31 mouse cellular contexts compared by ENCODE assay signal in genomic region chr1:163560276-163560943, GRCm38 (mm10).
DNase-seq lines count a peak whose midpoint lies in the region; ATAC-seq and TF ChIP-seq lines count a peak whose summit lies in the region.
"Had no signal": no experiment of that assay in that cellular context is flagged by ENCODE, and none has a peak within 500 bp of the region (broad histone marks: within the 10 kb centered on the region; RNA-seq: fewer than 3 reads in every experiment).

No protein-coding gene starts in this region.

- no peaks in the 10 kb centered on the region for H3K79me2 ChIP-seq in myocyte (ENCODE audit: control insufficient read depth, insufficient read depth)

- H3K4me1 ChIP-seq in forebrain, embryonic 14.5 days (ENCODE audit: control insufficient read depth, insufficient read depth, low read length), result no peaks in the 10 kb centered on the region
- no peaks in the 10 kb centered on the region for H3K4me1 ChIP-seq in forebrain, embryonic 10.5 days
- H3K4me1 ChIP-seq: embryonic facial prominence, embryonic 12.5 days; heart, embryonic 15.5 days; limb, embryonic 10.5 days; limb, embryonic 15.5 days; neural tube, embryonic 15.5 days had no signal

- H3K9ac ChIP-seq in forebrain, embryonic 14.5 days (ENCODE audit: low read length), result no peak overlapping the region
- H3K9ac ChIP-seq: embryonic facial prominence, embryonic 12.5 days; heart, embryonic 15.5 days; hindbrain, embryonic 14.5 days; limb, embryonic 15.5 days; liver, embryonic 14.5 days; neural tube, embryonic 15.5 days had no signal

- H3K27ac ChIP-seq in forebrain, embryonic 14.5 days (ENCODE audit: low read depth, low read length), result no peak overlapping the region
- H3K27ac ChIP-seq in forebrain, embryonic 10.5 days, result no peak overlapping the region
- H3K27ac ChIP-seq: embryonic facial prominence, embryonic 12.5 days; heart, adult 2 months; heart, embryonic 15.5 days; hindbrain, embryonic 14.5 days; limb, embryonic 10.5 days; limb, embryonic 15.5 days; liver, embryonic 14.5 days; macrophage; neural tube, embryonic 15.5 days had no signal

- no peaks in the 10 kb centered on the region for H3K27me3 ChIP-seq in forebrain, embryonic 14.5 days (replicated peaks; ENCODE audit: control insufficient read depth, insufficient read depth, low read length)
- no peaks in the 10 kb centered on the region for H3K27me3 ChIP-seq in forebrain, embryonic 10.5 days (ENCODE audit: poor library complexity, severe bottlenecking)
- H3K27me3 ChIP-seq in myocyte (ENCODE audit: control insufficient read depth, insufficient read depth, insufficient read length), result no peaks in the 10 kb centered on the region
- H3K27me3 ChIP-seq: embryonic facial prominence, embryonic 12.5 days; heart, embryonic 15.5 days; limb, embryonic 15.5 days; neural tube, embryonic 15.5 days had no signal

- peak; percentile 67 for DNase-seq in forebrain, embryonic 14.5 days (ENCODE audit: low spot score)
- DNase-seq in forebrain, embryonic 10.5 days (ENCODE audit: extremely low spot score, low spot score), result no peak
- DNase-seq in heart, adult 9 months (ENCODE audit: low spot score in 2 of 2), result peak; percentile 35 to 44
- no peak for DNase-seq in heart, postnatal 4 days
- peak; percentile 4 for DNase-seq in kidney, postnatal 14 days
- DNase-seq in kidney, adult 8-10 months, result no peak
- DNase-seq in T-cell, adult 2 months (ENCODE audit: low spot score), result no peak
- DNase-seq: adrenal gland, adult 8-10 months; cerebellum, adult 11-12 months; cerebellum, adult 9-11 months; embryo, embryonic 11 days; gastrocnemius, postnatal 25 days; kidney, postnatal 25 days; lung, adult 2 months; lung, postnatal 10 days; midbrain, embryonic 14.5 days; retina, postnatal 1 day; right cerebral cortex, postnatal 14 days; thymus, postnatal 4 days had no signal

- no peak overlapping the region for H3ac ChIP-seq in myocyte (ENCODE audit: control insufficient read depth, insufficient read length)

- H3K4me2 ChIP-seq in forebrain, embryonic 14.5 days (ENCODE audit: low read length), result no peak overlapping the region
- peak overlapping the region; percentile 64 for H3K4me2 ChIP-seq in myocyte (ENCODE audit: low read depth)
- H3K4me2 ChIP-seq: embryonic facial prominence, embryonic 12.5 days; heart, embryonic 15.5 days; hindbrain, embryonic 14.5 days; limb, embryonic 15.5 days; neural tube, embryonic 15.5 days had no signal

- H3K36me3 ChIP-seq in forebrain, embryonic 14.5 days (ENCODE audit: control insufficient read depth, insufficient read depth, low read length), result no peaks in the 10 kb centered on the region
- no peaks in the 10 kb centered on the region for H3K36me3 ChIP-seq in forebrain, embryonic 10.5 days (replicated peaks)
- no peaks in the 10 kb centered on the region for H3K36me3 ChIP-seq in myocyte (ENCODE audit: control insufficient read depth, insufficient read depth)
- H3K36me3 ChIP-seq: embryonic facial prominence, embryonic 12.5 days; heart, embryonic 15.5 days; limb, embryonic 10.5 days; limb, embryonic 15.5 days; neural tube, embryonic 15.5 days had no signal

- no peak overlapping the region for H3K4me3 ChIP-seq in forebrain, embryonic 14.5 days (ENCODE audit: low read depth, low read length)
- H3K4me3 ChIP-seq in forebrain, embryonic 10.5 days, result no peak overlapping the region
- no peak overlapping the region for H3K4me3 ChIP-seq in myocyte
- H3K4me3 ChIP-seq: embryonic facial prominence, embryonic 12.5 days; heart, adult 2 months; heart, embryonic 15.5 days; limb, embryonic 10.5 days; limb, embryonic 15.5 days; neural tube, embryonic 15.5 days had no signal

- peak; percentile 58; the same call in 1 of the 2 replicates for ATAC-seq in forebrain, embryonic 14.5 days
- ATAC-seq: CD4-positive, CD25-positive, alpha-beta regulatory T cell, adult 4 months; intestine, postnatal 0 days had no signal

- 82% methylated on average over 8 of the region's 8 CpGs for WGBS in forebrain, embryonic 14.5 days
- WGBS in forebrain, embryonic 10.5 days, result 94% methylated on average over 8 of the region's 8 CpGs

- TF ChIP-seq POLR2A in myocyte (IDR thresholded peaks at IDR 0.05; ENCODE audit: insufficient read length, low read depth), result no peak

- H3K9me3 ChIP-seq in forebrain, embryonic 14.5 days (replicated peaks; ENCODE audit: control insufficient read depth, low read length), result no peaks in the 10 kb centered on the region
- no peaks in the 10 kb centered on the region for H3K9me3 ChIP-seq in forebrain, embryonic 10.5 days
- H3K9me3 ChIP-seq: embryonic facial prominence, embryonic 12.5 days; heart, embryonic 15.5 days; limb, embryonic 10.5 days; limb, embryonic 15.5 days; neural tube, embryonic 15.5 days had no signal

TF ChIP-seq in myocyte, 11 proteins besides CTCF, POLR2A, EP300 and RAD21:
- no peak for TF ChIP-seq E2F4 (IDR thresholded peaks at IDR 0.05; ENCODE audit: insufficient read depth)
- TF ChIP-seq TCF12 (IDR thresholded peaks at IDR 0.05; ENCODE audit: insufficient read depth, poor library complexity, severe bottlenecking), result no peak
- TF ChIP-seq TCF3 (IDR thresholded peaks at IDR 0.05; ENCODE audit: insufficient read length, low read depth), result no peak
TF ChIP-seq in myocyte: peak in this region for 0.

Comparison
In these comparisons a context has a peak if more than half of its experiments do, and no peak if none do; other contexts are left out.
1. DNase-seq: peak in forebrain, embryonic 14.5 days (single experiment), heart, adult 9 months (2 of 2) and kidney, postnatal 14 days (single experiment); none in forebrain, embryonic 10.5 days (single experiment), heart, postnatal 4 days (single experiment), kidney, adult 8-10 months (0 of 2) and T-cell, adult 2 months (single experiment).